Mouse (Mus musculus): ENCODE measurements around the gene Rgs6.

The Rgs6 gene

GRCm38 (mm10) chr12:83143071-83143470, 555.0 kb downstream of the Rgs6 start:
- DNase-seq, result peak; percentile 76 to 80

DNA sequence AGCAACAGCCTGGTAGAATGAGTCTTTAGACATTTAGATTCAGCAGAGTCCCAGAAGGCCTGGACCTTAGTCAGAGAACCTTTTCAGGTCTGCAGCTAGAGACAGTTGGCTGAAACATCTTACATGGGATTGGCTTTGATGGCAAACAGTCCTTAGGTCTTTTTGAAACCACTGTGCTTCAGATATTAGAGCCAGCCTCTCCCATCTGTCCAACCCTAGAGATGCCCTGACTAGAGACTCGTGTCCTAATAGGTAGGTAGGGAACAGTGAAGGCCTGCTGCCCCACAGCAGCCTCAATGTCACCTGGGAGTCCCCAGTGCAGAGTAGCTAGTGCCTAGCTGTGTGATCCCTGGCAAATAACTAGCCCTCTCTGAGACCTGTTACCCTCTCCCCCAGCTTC, 555.5 kb downstream of the Rgs6 start:
- peak in 1 of 2 experiments; percentile 42 for DNase-seq

- peak in 1 of 2 experiments; percentile 45 for DNase-seq
Observed at GRCm38 (mm10) chr12:83145074-83145473, 557.0 kb downstream of the Rgs6 start.

GRCm38 (mm10) chr12:83145902-83146301, 557.8 kb downstream of the Rgs6 start:
- no peak for DNase-seq

GRCm38 (mm10) chr12:83146917-83147316, 558.8 kb downstream of the Rgs6 start:
- no peak for DNase-seq

- no peak for DNase-seq
Observed at GRCm38 (mm10) chr12:83150030-83150429, 561.9 kb downstream of the Rgs6 start.

DNA sequence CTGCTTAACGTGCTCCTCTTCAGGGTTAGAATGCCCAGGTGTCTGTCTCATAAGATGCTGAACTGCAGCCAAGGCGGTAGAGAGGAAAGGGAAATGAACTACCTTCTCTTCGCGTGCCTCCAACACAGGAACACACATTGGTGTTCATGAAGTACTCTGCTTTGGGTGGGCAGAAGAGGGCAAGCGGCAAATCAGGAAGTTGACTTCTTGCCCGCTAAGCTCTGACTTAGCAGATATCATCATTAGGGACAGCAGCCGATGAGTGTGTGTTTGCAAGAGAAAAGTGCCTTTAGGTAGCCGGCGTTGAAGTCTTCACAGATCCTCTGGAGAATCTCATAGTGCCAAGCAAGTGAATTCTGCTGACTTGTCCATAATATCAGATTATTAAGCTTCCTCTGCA, 562.7 kb downstream of the Rgs6 start:
- DNase-seq, result no peak

- peak; percentile 59 to 60 for DNase-seq
Observed at GRCm38 (mm10) chr12:83151474-83151873, 563.4 kb downstream of the Rgs6 start.

GRCm38 (mm10) chr12:83160211-83160610, 572.1 kb downstream of the Rgs6 start:
- peak in 1 of 2 experiments; percentile 49 for DNase-seq

GRCm38 (mm10) chr12:83160700-83161099, 572.6 kb downstream of the Rgs6 start:
- peak; percentile 66 to 72 for DNase-seq

DNA sequence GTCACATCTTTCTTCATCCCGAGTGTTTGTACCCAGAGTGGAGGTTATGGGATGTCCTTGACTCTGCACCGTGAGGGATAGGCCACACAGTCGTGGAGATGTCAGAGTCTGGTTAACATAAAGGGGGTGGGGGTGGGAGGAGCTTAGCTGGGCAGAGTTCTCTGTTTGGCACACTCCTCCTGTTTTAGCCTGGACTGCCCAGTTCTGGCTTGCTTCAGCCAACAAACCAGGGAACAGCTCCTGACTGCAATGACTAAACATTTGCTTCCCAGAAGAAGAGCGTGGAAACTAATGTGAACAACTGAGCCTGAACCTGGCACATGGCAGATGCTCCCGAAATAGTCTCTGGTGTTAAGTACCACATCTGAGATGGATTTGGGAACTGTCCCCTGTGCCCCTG, 575.6 kb downstream of the Rgs6 start:
- DNase-seq, result no peak

- no peak for DNase-seq
Observed at GRCm38 (mm10) chr12:83165058-83165457, 577.0 kb downstream of the Rgs6 start.

GRCm38 (mm10) chr12:83168310-83168709, 580.2 kb downstream of the Rgs6 start:
- DNase-seq, result no peak

- no peak for DNase-seq
Observed at GRCm38 (mm10) chr12:83169495-83170209, 581.6 kb downstream of the Rgs6 start.

DNA sequence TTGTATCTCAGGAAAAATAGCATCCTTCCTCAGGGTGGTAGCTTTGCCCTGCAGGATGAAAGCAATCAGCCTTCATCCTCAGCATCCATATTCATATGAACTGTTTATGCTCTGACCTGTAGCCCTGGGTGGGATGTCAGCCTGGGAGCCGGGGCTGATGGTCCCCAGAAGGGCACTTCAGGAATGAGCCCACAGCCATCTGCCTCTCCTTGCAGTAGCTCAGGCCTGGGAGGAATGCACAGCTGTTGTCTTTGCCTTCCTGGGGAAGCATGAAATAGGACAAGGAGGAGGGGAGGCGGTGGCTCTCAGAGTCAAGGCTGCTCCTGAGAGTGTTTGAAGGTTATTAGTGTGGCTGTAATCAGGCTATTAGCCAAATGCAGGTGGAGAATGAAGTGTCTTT, 590.7 kb downstream of the Rgs6 start:
- peak in 1 of 2 experiments; percentile 37 for DNase-seq

- DNase-seq, result no peak
Observed at GRCm38 (mm10) chr12:83179860-83180259, 591.8 kb downstream of the Rgs6 start.

GRCm38 (mm10) chr12:83180561-83180960, 592.5 kb downstream of the Rgs6 start:
- DNase-seq, result peak; percentile 93 to 98

DNA sequence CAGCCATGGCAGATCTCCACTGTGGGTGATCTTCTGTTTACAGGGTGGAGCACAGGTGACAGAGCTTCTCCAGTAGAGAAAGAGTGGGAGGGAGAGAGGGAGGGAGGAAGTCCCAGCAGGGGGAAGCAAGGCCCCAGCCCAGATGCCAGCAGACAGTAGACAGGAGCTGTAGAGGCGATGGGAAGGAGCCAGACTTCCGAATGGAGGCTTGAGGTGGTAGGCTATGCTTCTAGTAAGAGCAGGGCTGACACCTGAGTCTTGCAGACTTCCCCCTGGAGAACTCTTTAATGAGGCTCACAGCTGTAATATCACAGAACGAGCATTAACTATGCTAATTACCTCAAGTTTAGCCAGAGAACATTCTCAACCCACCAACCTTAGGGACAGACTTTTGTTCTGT, 613.6 kb downstream of the Rgs6 start:
- DNase-seq, result no peak

GRCm38 (mm10) chr12:83204361-83204760, 616.3 kb downstream of the Rgs6 start:
- peak; percentile 75 to 82 for DNase-seq

- DNase-seq, result no peak
Observed at GRCm38 (mm10) chr12:83206866-83207265, 618.8 kb downstream of the Rgs6 start.

GRCm38 (mm10) chr12:83207481-83207880, 619.4 kb downstream of the Rgs6 start:
- peak in 1 of 2 experiments; percentile 51 for DNase-seq

- peak; percentile 82 for DNase-seq
Observed at GRCm38 (mm10) chr12:83208011-83208410, 619.9 kb downstream of the Rgs6 start.

DNA sequence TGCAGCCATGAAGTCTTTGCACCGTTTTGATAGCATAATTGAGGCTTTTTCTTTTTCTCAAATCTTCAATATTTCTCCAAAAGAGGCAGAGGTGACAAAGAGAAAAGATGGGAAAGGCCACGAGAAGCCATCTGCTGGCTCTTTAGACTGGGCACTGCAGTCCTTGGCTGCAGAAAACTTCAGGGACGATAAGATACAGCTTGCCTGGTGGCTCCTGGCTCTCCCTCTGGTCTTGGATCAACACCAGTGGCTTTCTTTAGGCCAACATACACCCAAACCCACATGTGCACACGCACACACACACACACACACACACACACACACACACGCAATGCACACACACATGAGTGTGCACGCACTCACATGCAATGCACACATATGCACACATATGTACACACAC, 620.7 kb downstream of the Rgs6 start:
- no peak for DNase-seq

- DNase-seq, result peak; percentile 57 to 64
Observed at GRCm38 (mm10) chr12:83209461-83209860, 621.4 kb downstream of the Rgs6 start.

- DNase-seq, result no peak
Observed at GRCm38 (mm10) chr12:83210294-83210693, 622.2 kb downstream of the Rgs6 start.

Measured in cerebellum, postnatal 36 days (tissue).